Mouse (Mus musculus) liver, postnatal 0 days (tissue): ENCODE data around the gene Cadm3. TPM values are rescaled to one million over a fixed set of nuclear protein-coding genes. Genes with fewer than 3 reads are reported as not detected.

Experiments used
- ATAC-seq: fragments of 200-750 bp; cut with Nextera tagmentation; 2 replicates; pipeline ENCODE4 v1.8.0; 2017; ENCODE audit warnings: mild to moderate bottlenecking, moderate library complexity
- DNase-seq: peaks from one replicate; pipeline ENCODE4 v3.0.0-alpha.2; 2016
- H3K27ac ChIP-seq: fragments of 300-500 bp; sonication (generic); 2 replicates; pipeline ENCODE4 v1.5.1; 2014; ENCODE audit warnings: antibody characterized with exemption, moderate library complexity, mild to moderate bottlenecking, low read depth
- H3K27me3 ChIP-seq: fragments of 300-500 bp; sonication (generic); 2 replicates; pipeline ENCODE4 v1.6.1; 2014; ENCODE audit warnings: low read length, control low read depth, mixed read lengths; ENCODE audit not compliant: insufficient read depth
- H3K36me3 ChIP-seq: fragments of 300-500 bp; sonication (generic); replicated peaks from 2 replicates; pipeline ENCODE4 v1.6.1; 2014; ENCODE audit warnings: mild to moderate bottlenecking, control low read depth, low read length, moderate library complexity, mixed read lengths; ENCODE audit not compliant: insufficient read depth
- H3K4me1 ChIP-seq: fragments of 300-500 bp; sonication (generic); 2 replicates; pipeline ENCODE4 v1.6.1; 2014; ENCODE audit warnings: antibody characterized with exemption, mild to moderate bottlenecking, control low read depth; ENCODE audit not compliant: insufficient read depth
- H3K4me2 ChIP-seq: fragments of 300-500 bp; sonication (generic); 2 replicates; pipeline ENCODE4 v1.6.1; 2014; ENCODE audit warnings: low read depth, mild to moderate bottlenecking, low read length, moderate library complexity, mixed read lengths
- H3K4me3 ChIP-seq: fragments of 300-500 bp; sonication (generic); 2 replicates; pipeline ENCODE4 v1.5.1; 2014; ENCODE audit warnings: low read depth, low read length
- H3K9ac ChIP-seq: fragments of 300-500 bp; sonication (generic); replicated peaks from 2 replicates; pipeline ENCODE4 v1.6.1; 2014; ENCODE audit warnings: mild to moderate bottlenecking, moderate library complexity
- H3K9me3 ChIP-seq: fragments of 300-500 bp; sonication (generic); 2 replicates; pipeline ENCODE4 v1.6.1; 2016; ENCODE audit warnings: mild to moderate bottlenecking, control low read depth, low read length, mixed read lengths
- CTCF ChIP-seq: sonication (generic); IDR thresholded peaks from 2 replicates; pipeline ENCODE4 v1.5.1; 2016; ENCODE audit warnings: antibody characterized with exemption, low read depth
- EP300 ChIP-seq: IDR thresholded peaks from 2 replicates; pipeline ENCODE4 v1.6.1; 2016; ENCODE audit warnings: antibody characterized with exemption, low read depth, mild to moderate bottlenecking
- WGBS: fragments of 180-500 bp; shearing (Covaris S2); extraction: QIAGEN DNeasy Blood & Tissue Kit; methylation state at CpG from one replicate; pipeline ENCODE4 v1.1.7; 2014; ENCODE audit not compliant: insufficient replicate concordance; 5-methylcytosine and 5-hydroxymethylcytosine counted together
- polyA plus RNA-seq: library from polyadenylated mRNA; unstranded; fragments of >200 nt; fragmentation: Nextera tagmentation; extraction: Ambion mirVana; gene quantifications from 2 replicates; pipeline ENCODE4 v1.2.1, GENCODE M21; 2015

Cadm3 gene
- polyA plus RNA-seq, 1 experiment from 2014 or later = 0.61 TPM

GRCm38 (mm10) chr1:173342425-173342824 lies 25.1 kb downstream of the Cadm3 start:
- TF ChIP-seq EP300 (no peak), CTCF (no peak)
- H3K4me3 ChIP-seq = no peak overlapping the region
- no peak for DNase-seq
- no peak overlapping the region for H3K4me2 ChIP-seq
- H3K9ac ChIP-seq = no peak overlapping the region
- no peak overlapping the region for H3K27ac ChIP-seq
- H3K27me3 ChIP-seq = no peaks in the 10 kb centered on the region
- no peak for ATAC-seq
- H3K4me1 ChIP-seq = no peaks in the 10 kb centered on the region
- WGBS = 97% methylated on average over 1 of the region's 1 CpGs
- H3K9me3 ChIP-seq = no peaks in the 10 kb centered on the region
- no peaks in the 10 kb centered on the region for H3K36me3 ChIP-seq

- WGBS = 10% methylated on average over 2 of the region's 2 CpGs
- H3K4me2 ChIP-seq = no peak overlapping the region
- no peak overlapping the region for H3K27ac ChIP-seq
Observed at GRCm38 (mm10) chr1:173339543-173339942, 28.0 kb downstream of the Cadm3 start.

GRCm38 (mm10) chr1:173337008-173337407 lies 30.5 kb downstream of the Cadm3 start:
- H3K27ac ChIP-seq = no peak overlapping the region
- H3K4me1 ChIP-seq = peaks cover 12% of the 10 kb centered on the region; the same call in 1 of the 2 replicates
- H3K4me2 ChIP-seq = no peak overlapping the region
- no peak overlapping the region for H3K9ac ChIP-seq
- no peaks in the 10 kb centered on the region for H3K36me3 ChIP-seq
- ATAC-seq = no peak
- no peak for DNase-seq
- TF ChIP-seq EP300 = no peak
- no peak for TF ChIP-seq CTCF
- 90% methylated on average over 10 of the region's 10 CpGs for WGBS
- no peaks in the 10 kb centered on the region for H3K27me3 ChIP-seq
- no peak overlapping the region for H3K4me3 ChIP-seq
- H3K9me3 ChIP-seq = no peaks in the 10 kb centered on the region

More at GRCm38 (mm10) chr1:173339543-173339942, 28.0 kb downstream of the Cadm3 start:
- TF ChIP-seq CTCF (peak; percentile 96), EP300 (no peak)
- DNase-seq (peak; percentile 78), ATAC-seq (peak; percentile 62)
- Histone ChIP-seq H3K9me3 (no peaks in the 10 kb centered on the region), H3K27me3 (no peaks in the 10 kb centered on the region), H3K36me3 (no peaks in the 10 kb centered on the region), H3K9ac (no peak overlapping the region), H3K4me3 (no peak overlapping the region), H3K4me1 (peaks cover 8% of the 10 kb centered on the region; the same call in 1 of the 2 replicates)

GRCm38 (mm10) chr1:173335903-173336302 lies 31.6 kb downstream of the Cadm3 start:
- H3K4me1 ChIP-seq = peaks cover 12% of the 10 kb centered on the region; the same call in 1 of the 2 replicates
- no peak overlapping the region for H3K27ac ChIP-seq
- WGBS = 73% methylated on average over 11 of the region's 11 CpGs
- ATAC-seq = no peak
- H3K9ac ChIP-seq = no peak overlapping the region
- TF ChIP-seq CTCF (no peak), EP300 (no peak)
- no peaks in the 10 kb centered on the region for H3K9me3 ChIP-seq
- no peaks in the 10 kb centered on the region for H3K36me3 ChIP-seq
- H3K4me2 ChIP-seq = 0 out of 2 replicates have a peak overlapping the region, but pooled peaks have one; percentile 8
- no peaks in the 10 kb centered on the region for H3K27me3 ChIP-seq
- no peak overlapping the region for H3K4me3 ChIP-seq
- no peak for DNase-seq

- Histone ChIP-seq H3K9me3 (no peaks in the 10 kb centered on the region), H3K4me2 (peak within 1 kb of the TSS; percentile 69), H3K36me3 (no peaks in the 10 kb centered on the region), H3K27ac (peak within 1 kb of the TSS; percentile 92), H3K4me1 (peaks cover 12% of the 10 kb centered on the region; the same call in 1 of the 2 replicates), H3K27me3 (no peaks in the 10 kb centered on the region), H3K9ac (peak within 1 kb of the TSS; percentile 58), H3K4me3 (peak within 1 kb of the TSS; percentile 58)
- TF ChIP-seq EP300 (peak; percentile 83), CTCF (no peak)
- 33% methylated on average over 9 of the region's 9 CpGs for WGBS
- peak; percentile 94 for ATAC-seq
- DNase-seq = peak; percentile 70
Observed at GRCm38 (mm10) chr1:173333312-173334253, 33.9 kb downstream of the Cadm3 start, which contains the start of gene Ackr1. Gene Ackr1, minus strand, starts transcription at chr1:173333750.

- Histone ChIP-seq H3K4me1 (peaks cover 12% of the 10 kb centered on the region; the same call in 1 of the 2 replicates), H3K27me3 (no peaks in the 10 kb centered on the region), H3K4me2 (peak overlapping the region; percentile 69), H3K9ac (peak overlapping the region; percentile 58), H3K9me3 (no peaks in the 10 kb centered on the region), H3K4me3 (peak overlapping the region; percentile 58), H3K27ac (peak overlapping the region; percentile 92), H3K36me3 (no peaks in the 10 kb centered on the region)
- WGBS = 79% methylated on average over 5 of the region's 5 CpGs
- ATAC-seq = no peak
- DNase-seq = no peak
- TF ChIP-seq CTCF = no peak
- TF ChIP-seq EP300 = no peak
Observed at GRCm38 (mm10) chr1:173332418-173332817, 35.1 kb downstream of the Cadm3 start.
